8 mouse cellular contexts compared by ENCODE assay signal in genomic region chr12:4592025-4592424, GRCm38 (mm10). TPM values are rescaled to one million over a fixed set of nuclear protein-coding genes. Genes with fewer than 3 reads are reported as not detected.
DNase-seq lines count a peak whose midpoint lies in the region; ATAC-seq and TF ChIP-seq lines count a peak whose summit lies in the region.

No protein-coding gene starts in this region.

- peak overlapping the region; percentile 91 for H3K4me2 ChIP-seq in intestine, postnatal 0 days (replicated peaks; ENCODE audit: low read depth)

- no peak for DNase-seq in urinary bladder, postnatal 10 days (ENCODE audit: low spot score)
- no peak for DNase-seq in kidney, adult 8-10 months
- DNase-seq in urinary bladder, postnatal 4 days (ENCODE audit: low spot score in 2 of 2), result no peak

- H3K4me3 ChIP-seq in megakaryocyte, embryonic 14.5 days (replicated peaks), result peak overlapping the region; percentile 97
- H3K4me3 ChIP-seq in cortical plate, adult 2 months (ENCODE audit: insufficient read depth, low read length), result peak overlapping the region; percentile 59
- peak overlapping the region; percentile 97 for H3K4me3 ChIP-seq in intestine, postnatal 0 days (ENCODE audit: low read depth, low read length)
- peak overlapping the region; percentile 99 for H3K4me3 ChIP-seq in olfactory bulb, adult 2 months (ENCODE audit: insufficient read depth, low read depth, low read length)

- H3K36me3 ChIP-seq in megakaryocyte, embryonic 14.5 days (replicated peaks; ENCODE audit: low read length), result peaks cover 17% of the 10 kb centered on the region
- H3K36me3 ChIP-seq in intestine, postnatal 0 days (ENCODE audit: control insufficient read depth, insufficient read depth), result no peaks in the 10 kb centered on the region

- H3K27ac ChIP-seq in cortical plate, adult 2 months (ENCODE audit: insufficient read depth, low read length), result peak overlapping the region; percentile 91; the same call in 1 of the 2 replicates
- no peak overlapping the region for H3K27ac ChIP-seq in intestine, postnatal 0 days (ENCODE audit: low read depth, low read length)
- H3K27ac ChIP-seq in olfactory bulb, adult 2 months (ENCODE audit: insufficient read depth, low read depth, low read length), result peak overlapping the region; percentile 91; the same call in 1 of the 2 replicates

- peaks cover 46% of the 10 kb centered on the region for H3K4me1 ChIP-seq in megakaryocyte, embryonic 14.5 days
- peaks cover 9% of the 10 kb centered on the region for H3K4me1 ChIP-seq in cortical plate, adult 2 months (ENCODE audit: control insufficient read depth, insufficient read depth, low read length)
- H3K4me1 ChIP-seq in intestine, postnatal 0 days (replicated peaks; ENCODE audit: control insufficient read depth, insufficient read depth, low read length), result no peaks in the 10 kb centered on the region
- peaks cover 2% of the 10 kb centered on the region; the same call in 1 of the 2 replicates for H3K4me1 ChIP-seq in olfactory bulb, adult 2 months (ENCODE audit: control insufficient read depth, insufficient read depth, low read length)

- no peak for TF ChIP-seq POLR2A in cortical plate, adult 2 months (IDR thresholded peaks at IDR 0.05; ENCODE audit: extremely low read depth, insufficient read depth, low read length)
- no peak for TF ChIP-seq POLR2A in olfactory bulb, adult 2 months (IDR thresholded peaks at IDR 0.05; ENCODE audit: insufficient read depth, low read depth, low read length)

- no peaks in the 10 kb centered on the region for H3K27me3 ChIP-seq in megakaryocyte, embryonic 14.5 days (replicated peaks)
- H3K27me3 ChIP-seq in intestine, postnatal 0 days (replicated peaks; ENCODE audit: control insufficient read depth, insufficient read depth, low read length), result no peaks in the 10 kb centered on the region

- no peak overlapping the region for H3K9ac ChIP-seq in intestine, postnatal 0 days (ENCODE audit: low read depth, low read length)

- no peak for TF ChIP-seq CTCF in cortical plate, adult 2 months (IDR thresholded peaks at IDR 0.05; ENCODE audit: extremely low read depth, insufficient read depth, low read length)
- 0 out of 2 replicates have a peak, but pooled peaks have one; percentile 23 for TF ChIP-seq CTCF in intestine, postnatal 0 days (IDR thresholded peaks at IDR 0.05; ENCODE audit: low read depth)
- TF ChIP-seq CTCF in olfactory bulb, adult 2 months (IDR thresholded peaks at IDR 0.05; ENCODE audit: insufficient read depth, low read depth, low read length), result no peak

- WGBS in intestine, postnatal 0 days, result 51% methylated on average over 6 of the region's 6 CpGs
- 68% methylated on average over 6 of the region's 6 CpGs for WGBS in olfactory bulb, adult 2 months

- H3K9me3 ChIP-seq in megakaryocyte, embryonic 14.5 days, result no peaks in the 10 kb centered on the region
- H3K9me3 ChIP-seq in intestine, postnatal 0 days (ENCODE audit: control insufficient read depth), result no peaks in the 10 kb centered on the region

- no peak for ATAC-seq in megakaryocyte, adult 5-6 weeks (ENCODE audit: poor library complexity, severe bottlenecking)
- no peak for ATAC-seq in intestine, postnatal 0 days

RNA-seq across cellular contexts. Expression of gene Itsn2, which starts 0.4 kb away (rescaled TPM):
- polyA plus RNA-seq in megakaryocyte, embryonic 14.5 days (2012; ENCODE audit: insufficient read depth, low replicate concordance), result 8.9 and 11.5 TPM in 2 replicates
- 94.6 and 113 TPM in 2 replicates for total RNA-seq in megakaryocyte, adult 5-6 weeks (2015)
- 201 and 212 TPM in 2 replicates for total RNA-seq in megakaryocyte, adult 5-6 weeks (2017)
- 42.4 and 46.9 TPM in 2 replicates for polyA plus RNA-seq in cortical plate, adult 2 months (2012; rRNA removed)
- 26.1 and 27.1 TPM in 2 replicates for polyA plus RNA-seq in intestine, postnatal 0 days (2015; fragmentation: Nextera tagmentation; extraction: Ambion mirVana)
- polyA plus RNA-seq in olfactory bulb, adult 2 months (2012; ENCODE audit: insufficient read depth, insufficient read length, low replicate concordance, missing spikeins), result not detected in 2 replicates

RNA-seq across cellular contexts. Expression of gene Gm3625, which starts 0.7 kb away (rescaled TPM):
- polyA plus RNA-seq in megakaryocyte, embryonic 14.5 days (2012; ENCODE audit: insufficient read depth, low replicate concordance), result not detected in 2 replicates
- not detected in 2 replicates for total RNA-seq in megakaryocyte, adult 5-6 weeks (2015)
- total RNA-seq in megakaryocyte, adult 5-6 weeks (2017), result not detected in 2 replicates
- polyA plus RNA-seq in cortical plate, adult 2 months (2012; rRNA removed), result not detected in 2 replicates
- not detected in 2 replicates for polyA plus RNA-seq in intestine, postnatal 0 days (2015; fragmentation: Nextera tagmentation; extraction: Ambion mirVana)
- not detected in 2 replicates for polyA plus RNA-seq in olfactory bulb, adult 2 months (2012; ENCODE audit: insufficient read depth, insufficient read length, low replicate concordance, missing spikeins)
